9 mouse cellular contexts compared by ENCODE assay signal in the genomic region with DNA sequence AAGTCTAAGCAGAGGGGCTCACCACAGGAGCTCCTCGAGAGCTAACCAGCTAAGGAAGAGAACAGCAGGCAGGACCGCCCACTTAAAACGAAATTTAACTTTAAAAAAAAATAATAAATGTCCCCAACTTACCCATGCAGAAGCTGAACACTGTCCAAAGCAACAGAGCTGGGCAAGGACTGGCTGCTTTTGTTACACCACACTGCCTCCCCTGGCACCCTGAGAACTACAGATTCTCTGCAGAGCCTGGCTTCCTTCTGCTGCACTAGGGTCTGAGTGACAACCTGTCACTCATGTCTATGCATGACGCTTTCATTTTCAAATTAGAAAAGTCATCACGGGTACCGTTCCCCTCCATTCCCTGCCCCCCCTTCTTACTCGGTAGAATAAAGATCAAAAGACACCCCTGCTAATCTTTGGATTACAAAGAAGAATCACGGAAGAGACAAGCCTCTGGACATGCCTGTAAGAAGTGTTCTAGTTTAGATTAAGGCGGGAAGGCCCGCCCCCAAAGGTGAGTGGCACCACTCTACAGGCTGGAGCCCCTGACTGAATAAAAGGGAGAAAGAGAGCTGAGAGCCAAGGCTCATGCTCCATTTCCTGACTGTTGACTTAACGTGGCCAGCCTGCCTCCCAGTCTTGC. TPM values are rescaled to one million over a fixed set of nuclear protein-coding genes. Genes with fewer than 3 reads are reported as not detected.
DNase-seq lines count a peak whose midpoint lies in the region; ATAC-seq and TF ChIP-seq lines count a peak whose summit lies in the region.
"Had no signal": no experiment of that assay in that cellular context is flagged by ENCODE, and none has a peak within 500 bp of the region (broad histone marks: within the 10 kb centered on the region; RNA-seq: fewer than 3 reads in every experiment).

No protein-coding gene starts in this region.

- peak overlapping the region; percentile 73 for H3K4me3 ChIP-seq in layer of hippocampus, adult 2 months
- peak overlapping the region; percentile 90; the same call in 1 of the 2 replicates for H3K4me3 ChIP-seq in G1E (ENCODE audit: low read depth, low read length)
- H3K4me3 ChIP-seq in forebrain, embryonic 14.5 days (ENCODE audit: low read depth, low read length): no peak overlapping the region
- no peak overlapping the region for H3K4me3 ChIP-seq in midbrain, embryonic 11.5 days (ENCODE audit: low read depth, low read length)

- H3K4me2 ChIP-seq in forebrain, embryonic 14.5 days (ENCODE audit: low read length): peak overlapping the region; percentile 90
- peak overlapping the region; percentile 94 for H3K4me2 ChIP-seq in midbrain, embryonic 11.5 days

- no peak for ATAC-seq in G1E (ENCODE audit: extremely low read depth, insufficient number of reproducible peaks, low FRiP score, poor library complexity, severe bottlenecking)
- no peak for ATAC-seq in forebrain, embryonic 14.5 days
- no peak for ATAC-seq in midbrain, embryonic 11.5 days (ENCODE audit: low FRiP score)

- intact Hi-C loops in heart, postnatal 10 days (cut with DNase I): loop anchor here (5.0 kb wide), 1 partner anchor 200 kb away; a partner anchor contains a TSS

- no peaks in the 10 kb centered on the region for H3K9me3 ChIP-seq in G1E (replicated peaks)
- H3K9me3 ChIP-seq in forebrain, embryonic 14.5 days (replicated peaks; ENCODE audit: control insufficient read depth, low read length): no peaks in the 10 kb centered on the region
- H3K9me3 ChIP-seq in midbrain, embryonic 11.5 days (ENCODE audit: control insufficient read depth, low read length): no peaks in the 10 kb centered on the region

- H3K27ac ChIP-seq in layer of hippocampus, adult 2 months: no peak overlapping the region; the same call in 1 of the 2 replicates
- H3K27ac ChIP-seq in forebrain, embryonic 14.5 days (ENCODE audit: low read depth, low read length): no peak overlapping the region
- no peak overlapping the region for H3K27ac ChIP-seq in midbrain, embryonic 11.5 days (ENCODE audit: low read depth, low read length)

- WGBS in forebrain, embryonic 14.5 days: 70% methylated on average over 11 of the region's 11 CpGs
- WGBS in midbrain, embryonic 11.5 days: 73% methylated on average over 11 of the region's 11 CpGs

- H3K4me1 ChIP-seq in G1E (ENCODE audit: insufficient read depth, low read depth, low read length): peaks cover 41% of the 10 kb centered on the region
- peaks cover 15% of the 10 kb centered on the region for H3K4me1 ChIP-seq in forebrain, embryonic 14.5 days (ENCODE audit: control insufficient read depth, insufficient read depth, low read length)
- peaks cover 16% of the 10 kb centered on the region for H3K4me1 ChIP-seq in midbrain, embryonic 11.5 days (ENCODE audit: control insufficient read depth, insufficient read depth, low read length)

- H3K36me3 ChIP-seq in G1E (replicated peaks): peaks cover 51% of the 10 kb centered on the region
- peaks cover 9% of the 10 kb centered on the region; the same call in 1 of the 2 replicates for H3K36me3 ChIP-seq in forebrain, embryonic 14.5 days (ENCODE audit: control insufficient read depth, insufficient read depth, low read length)
- peaks cover under 1% of the 10 kb centered on the region; the same call in 1 of the 2 replicates for H3K36me3 ChIP-seq in midbrain, embryonic 11.5 days (ENCODE audit: control insufficient read depth, insufficient read depth, low read length)

- H3K9ac ChIP-seq in forebrain, embryonic 14.5 days (ENCODE audit: low read length): no peak overlapping the region
- peak overlapping the region; percentile 76; the same call in 1 of the 2 replicates for H3K9ac ChIP-seq in midbrain, embryonic 11.5 days (ENCODE audit: low read length)

- H3K27me3 ChIP-seq in G1E (ENCODE audit: insufficient read depth, low read length): peaks cover 3% of the 10 kb centered on the region; the same call in 1 of the 2 replicates
- H3K27me3 ChIP-seq in forebrain, embryonic 14.5 days (replicated peaks; ENCODE audit: control insufficient read depth, insufficient read depth, low read length): no peaks in the 10 kb centered on the region
- H3K27me3 ChIP-seq in midbrain, embryonic 11.5 days (ENCODE audit: control insufficient read depth, insufficient read depth, low read length): no peaks in the 10 kb centered on the region

- peak; percentile 71 for TF ChIP-seq CTCF in layer of hippocampus, adult 2 months (conservative IDR thresholded peaks at IDR 0.05)
- no peak for TF ChIP-seq CTCF in G1E (IDR thresholded peaks at IDR 0.05; ENCODE audit: low read depth, low read length)

- peak; percentile 40 to 64 for DNase-seq in layer of hippocampus, adult 2 months (ENCODE audit: low spot score in 2 of 2)
- DNase-seq in layer of hippocampus, adult 9-10 months (ENCODE audit: low spot score): no peak
- DNase-seq in G1E (ENCODE audit: low spot score): no peak
- no peak for DNase-seq in forebrain, embryonic 14.5 days (ENCODE audit: low spot score)
- DNase-seq in midbrain, embryonic 11.5 days (ENCODE audit: low spot score, missing footprints): peak; percentile 69
- no peak for DNase-seq in adrenal gland, adult (ENCODE audit: inconsistent age in 2 of 2, low spot score in 1 of 2)
- DNase-seq in heart, postnatal 10 days: no peak
- no peak for DNase-seq in heart, adult 8-10 months (ENCODE audit: low spot score)

RNA-seq across cellular contexts. Expression of a gene that starts 1.5 kb away (rescaled TPM):
- 10 to 100 TPM; 22.7 to 23.3 TPM for total RNA-seq in layer of hippocampus, adult 2 months (2021)
- total RNA-seq in G1E (2014; fragmentation: Nextera tagmentation): 15.4 and 16.7 TPM in 2 replicates
- 15.7 and 17.8 TPM in 2 replicates for total RNA-seq in G1E (2017)
- polyA plus RNA-seq in G1E (2012): 97.5 and 143 TPM in 2 replicates
- 137 and 165 TPM in 2 replicates for polyA plus RNA-seq in forebrain, embryonic 14.5 days (2014; fragmentation: Nextera tagmentation; extraction: Ambion mirVana)
- polyA plus RNA-seq in midbrain, embryonic 11.5 days (2014; fragmentation: Nextera tagmentation; extraction: Ambion mirVana): 138 and 148 TPM in 2 replicates
- total RNA-seq in heart, postnatal 10 days (2021): 10 to 100 TPM; 14.2 to 20.7 TPM
- total RNA-seq in heart, adult 8-10 months (2022): 10 to 100 TPM; 10.5 to 14.1 (median 10.9) TPM

RNA-seq across cellular contexts. Expression of a gene that starts 33.8 kb away (rescaled TPM):
- total RNA-seq in layer of hippocampus, adult 2 months (2021): 10 to 100 TPM; 57.3 to 63.3 TPM
- not detected in 2 replicates for total RNA-seq in G1E (2014; fragmentation: Nextera tagmentation)
- not detected in 2 replicates for total RNA-seq in G1E (2017)
- polyA plus RNA-seq in G1E (2012): not detected in 2 replicates
- 0.19 and 1.3 TPM in 2 replicates for polyA plus RNA-seq in forebrain, embryonic 14.5 days (2014; fragmentation: Nextera tagmentation; extraction: Ambion mirVana)
- polyA plus RNA-seq in midbrain, embryonic 11.5 days (2014; fragmentation: Nextera tagmentation; extraction: Ambion mirVana): not detected in 2 replicates
- total RNA-seq in heart, postnatal 10 days (2021): not detected
- 1 to 10 TPM; 3.6 to 5.9 (median 4.5) TPM for total RNA-seq in heart, adult 8-10 months (2022)

RNA-seq across cellular contexts. Expression of a gene that starts 52.5 kb away (rescaled TPM):
- 10 to 100 TPM; 36.0 to 36.8 TPM for total RNA-seq in layer of hippocampus, adult 2 months (2021)
- total RNA-seq in G1E (2014; fragmentation: Nextera tagmentation) (not detected in 2 replicates), G1E (2017) (under 0.01 and 0.05 TPM in 2 replicates)
- polyA plus RNA-seq in G1E (2012): not detected in 2 replicates
- 4.7 and 7.0 TPM in 2 replicates for polyA plus RNA-seq in forebrain, embryonic 14.5 days (2014; fragmentation: Nextera tagmentation; extraction: Ambion mirVana)
- 1.1 and 1.7 TPM in 2 replicates for polyA plus RNA-seq in midbrain, embryonic 11.5 days (2014; fragmentation: Nextera tagmentation; extraction: Ambion mirVana)
- not detected for total RNA-seq in heart, postnatal 10 days (2021)
- total RNA-seq in heart, adult 8-10 months (2022): not detected
- polyA plus RNA-seq: heart, postnatal 0 days had no signal

Comparison
In these comparisons a context has a peak if more than half of its experiments do, and no peak if none do; other contexts are left out.
1. DNase-seq: peak in layer of hippocampus, adult 2 months (2 of 2) and midbrain, embryonic 11.5 days (single experiment); none in layer of hippocampus, adult 9-10 months (single experiment), G1E (single experiment), forebrain, embryonic 14.5 days (single experiment), adrenal gland, adult (0 of 2), heart, postnatal 10 days (0 of 2) and heart, adult 8-10 months (single experiment).
2. H3K4me3 ChIP-seq: peak in layer of hippocampus, adult 2 months (single experiment) and G1E (single experiment); none in forebrain, embryonic 14.5 days (single experiment) and midbrain, embryonic 11.5 days (single experiment).
3. RNA of a gene that starts 33.8 kb away (total RNA-seq): 57.3 to 63.3 TPM in layer of hippocampus, adult 2 months; 3.6 to 5.9 TPM in heart, adult 8-10 months, not detected in heart, postnatal 10 days and not detected in G1E; every median in the first group is over 4 times any median in the second.
4. RNA of a gene that starts 52.5 kb away (total RNA-seq): 36.0 to 36.8 TPM in layer of hippocampus, adult 2 months; under 0.01 to 0.05 TPM in G1E, not detected in heart, postnatal 10 days and not detected in heart, adult 8-10 months; every median in the first group is over 10 times any median in the second.